Mouse (Mus musculus) embryonic fibroblast, embryonic 13.5 days (primary cell): ENCODE measurements around the gene Slc8a1. TPM values are rescaled to one million over a fixed set of nuclear protein-coding genes. Genes with fewer than 3 reads are reported as not detected.

Experiments
- H3K27ac ChIP-seq: 2 replicates; pipeline ENCODE4 v1.5.1; 2012; ENCODE audit warnings: low read length, control low read depth, inconsistent platforms; ENCODE audit not compliant: insufficient read depth
- H3K4me1 ChIP-seq: 2 replicates; pipeline ENCODE4 v1.6.1; 2011; ENCODE audit warnings: low read length; ENCODE audit not compliant: control insufficient read depth, insufficient read depth
- H3K4me3 ChIP-seq: 2 replicates; pipeline ENCODE4 v1.5.1; 2011; ENCODE audit warnings: mild to moderate bottlenecking, control low read depth, low read length; ENCODE audit not compliant: insufficient read depth
- CTCF ChIP-seq: IDR thresholded peaks from 2 replicates; pipeline ENCODE4 v1.5.1; 2011; ENCODE audit warnings: mild to moderate bottlenecking, control low read depth, low read length, moderate library complexity, borderline replicate concordance; ENCODE audit not compliant: insufficient read depth
- POLR2A ChIP-seq: IDR thresholded peaks from 2 replicates; pipeline ENCODE4 v1.6.1; 2011; ENCODE audit warnings: low read depth, mild to moderate bottlenecking, control low read depth, low read length, moderate library complexity
- polyA plus RNA-seq: library from polyadenylated mRNA; stranded (reverse); fragments of >200 nt; gene quantifications from 2 replicates; pipeline ENCODE4 v1.2.4, GENCODE M21; 2011; ENCODE audit warnings: low read depth; ENCODE audit not compliant: missing spikeins, insufficient read length

Gene Slc8a1
- polyA plus RNA-seq, 1 experiment, result 22.9 TPM

GRCm38 (mm10) chr17:81676203-81676602 is 62.0 kb downstream of the Slc8a1 start:
- H3K27ac ChIP-seq, result no peak overlapping the region
- TF ChIP-seq POLR2A, result no peak
- TF ChIP-seq CTCF, result no peak
- H3K4me3 ChIP-seq, result no peak overlapping the region
- H3K4me1 ChIP-seq, result no peaks in the 10 kb centered on the region

- no peak overlapping the region for H3K27ac ChIP-seq
- no peak overlapping the region for H3K4me3 ChIP-seq
- TF ChIP-seq POLR2A (no peak), CTCF (no peak)
- no peaks in the 10 kb centered on the region for H3K4me1 ChIP-seq
Observed at GRCm38 (mm10) chr17:81671245-81671644, 66.9 kb downstream of the Slc8a1 start.

GRCm38 (mm10) chr17:81669816-81670691 is 68.1 kb downstream of the Slc8a1 start:
- H3K27ac ChIP-seq, result peak overlapping the region; percentile 4; the same call in 1 of the 2 replicates
- TF ChIP-seq CTCF, result no peak
- TF ChIP-seq POLR2A, result no peak
- peak overlapping the region; percentile 65 for H3K4me3 ChIP-seq
- no peaks in the 10 kb centered on the region for H3K4me1 ChIP-seq

- Histone ChIP-seq H3K4me1 (no peaks in the 10 kb centered on the region), H3K4me3 (peak overlapping the region; percentile 65), H3K27ac (no peak overlapping the region)
- peak; percentile 54; the same call in 1 of the 2 replicates for TF ChIP-seq POLR2A
- no peak for TF ChIP-seq CTCF
Observed at GRCm38 (mm10) chr17:81669062-81669815, 68.9 kb downstream of the Slc8a1 start.

GRCm38 (mm10) chr17:81668466-81668865 is 69.7 kb downstream of the Slc8a1 start:
- Histone ChIP-seq H3K4me1 (no peaks in the 10 kb centered on the region), H3K27ac (no peak overlapping the region), H3K4me3 (peak overlapping the region; percentile 65; the same call in 1 of the 2 replicates)
- no peak for TF ChIP-seq POLR2A
- TF ChIP-seq CTCF, result no peak

- TF ChIP-seq CTCF (no peak), POLR2A (no peak)
- no peak overlapping the region for H3K27ac ChIP-seq
- H3K4me1 ChIP-seq, result no peaks in the 10 kb centered on the region
- H3K4me3 ChIP-seq, result no peak overlapping the region
Observed at GRCm38 (mm10) chr17:81667935-81668334, 70.2 kb downstream of the Slc8a1 start.

- Histone ChIP-seq H3K4me3 (no peak overlapping the region), H3K27ac (no peak overlapping the region), H3K4me1 (no peaks in the 10 kb centered on the region)
- TF ChIP-seq POLR2A, result no peak
Observed at GRCm38 (mm10) chr17:81666551-81666950, 71.6 kb downstream of the Slc8a1 start.

- Histone ChIP-seq H3K4me3 (no peak overlapping the region), H3K4me1 (no peaks in the 10 kb centered on the region), H3K27ac (no peak overlapping the region)
- TF ChIP-seq POLR2A, result no peak
- no peak for TF ChIP-seq CTCF
Observed at GRCm38 (mm10) chr17:81664916-81665315, 73.3 kb downstream of the Slc8a1 start.

- TF ChIP-seq CTCF, result no peak
- Histone ChIP-seq H3K4me3 (no peak overlapping the region), H3K4me1 (no peaks in the 10 kb centered on the region), H3K27ac (no peak overlapping the region)
Observed at GRCm38 (mm10) chr17:81657828-81658227, 80.3 kb downstream of the Slc8a1 start.

GRCm38 (mm10) chr17:81654548-81654947 is 83.6 kb downstream of the Slc8a1 start:
- Histone ChIP-seq H3K4me3 (no peak overlapping the region), H3K27ac (no peak overlapping the region), H3K4me1 (no peaks in the 10 kb centered on the region)
- TF ChIP-seq POLR2A (no peak), CTCF (no peak)
